Mouse (Mus musculus) urinary bladder, postnatal 4 days (tissue): ENCODE measurements around the gene Gm6676.
"Not testable (repeated sequence)": the region's sequence is repeated elsewhere in the genome, so short reads cannot be mapped to it uniquely, and the experiment has no call there.

Experiments used
- DNase-seq, 2 experiments: peaks; one replicate each; pipeline ENCODE4 v3.0.0; 2021 to 2022; ENCODE audit warnings: low spot score in 2 of 2

Gm6676 gene

GRCm38 (mm10) chr14:7125312-7125711 is at the start of gene Gm6676:
Gm6676 (minus strand) TSS chr14:7125412.
- DNase-seq: not testable (repeated sequence)

GRCm38 (mm10) chr14:7174483-7174971 is 49.3 kb upstream of the Gm6676 start, which contains the start of gene Gm3512:
Gm3512 (minus strand) TSS chr14:7174533.
- DNase-seq: peak in 1 of 2 experiments; percentile 17

- peak; percentile 14 to 51 for DNase-seq
These were observed 19.9 kb downstream of the Gm6676 start for GRCm38 (mm10) chr14:7105124-7105802.

DNA sequence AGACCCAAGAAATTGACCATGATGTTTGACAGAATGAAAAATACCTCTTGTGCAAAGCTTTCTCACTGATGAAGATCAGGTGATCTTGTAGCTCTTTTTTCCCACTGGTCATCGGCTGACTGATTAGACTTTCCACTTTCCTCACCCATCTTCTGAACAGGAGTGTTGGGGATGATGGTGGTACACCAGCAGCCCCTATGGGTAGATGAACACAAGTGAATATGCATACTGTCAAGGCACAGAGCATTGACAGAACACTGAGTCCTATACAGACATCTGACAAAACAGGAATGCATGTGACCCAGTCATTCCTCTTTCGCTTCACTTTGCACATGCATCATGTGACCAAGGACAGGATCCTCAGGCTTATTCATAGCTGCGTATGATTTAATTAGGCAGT is 24.7 kb downstream of the Gm6676 start, which contains the start of gene Gm3696:
Gene Gm3696, minus strand, starts transcription at position 101 of the 400 bp plus-strand sequence.
- not testable (repeated sequence) for DNase-seq
